Mouse (Mus musculus) thymus, postnatal 4 days (tissue): ENCODE measurements around the gene 1700030J22Rik.
A peak's percentile ranks its signal among the peaks of the same experiment; 100 is the strongest.

ENCODE experiments used
- DNase-seq: peaks from one replicate; pipeline ENCODE4 v3.0.0; 2021

The 1700030J22Rik gene

GRCm38 (mm10) chr8:116951369-116951768 is 27.4 kb downstream of the 1700030J22Rik start:
- DNase-seq, result no peak

- DNase-seq, result no peak
These were observed 31.2 kb downstream of the 1700030J22Rik start for GRCm38 (mm10) chr8:116947589-116947988.

GRCm38 (mm10) chr8:116946851-116947250 is 31.9 kb downstream of the 1700030J22Rik start:
- DNase-seq, result no peak

- peak; percentile 37 for DNase-seq
These were observed 32.4 kb downstream of the 1700030J22Rik start for GRCm38 (mm10) chr8:116946268-116946838.

GRCm38 (mm10) chr8:116945169-116945910 is 33.4 kb downstream of the 1700030J22Rik start:
- DNase-seq, result no peak

- DNase-seq, result no peak
These were observed 34.4 kb downstream of the 1700030J22Rik start for GRCm38 (mm10) chr8:116944385-116944696.

GRCm38 (mm10) chr8:116943555-116944384 is 35.0 kb downstream of the 1700030J22Rik start:
- peak; percentile 59 for DNase-seq

- DNase-seq, result peak; percentile 90
These were observed 35.6 kb downstream of the 1700030J22Rik start, which contains the start of gene Atmin for GRCm38 (mm10) chr8:116943161-116943554. TSS of gene Atmin (plus strand) at chr8:116943393.

GRCm38 (mm10) chr8:116942284-116943058 is 36.3 kb downstream of the 1700030J22Rik start:
- no peak for DNase-seq

GRCm38 (mm10) chr8:116935506-116935905 is 43.3 kb downstream of the 1700030J22Rik start:
- no peak for DNase-seq

- DNase-seq, result no peak
These were observed 43.8 kb downstream of the 1700030J22Rik start for GRCm38 (mm10) chr8:116934976-116935375.

GRCm38 (mm10) chr8:116928588-116928987 is 50.2 kb downstream of the 1700030J22Rik start:
- DNase-seq, result no peak

GRCm38 (mm10) chr8:116927880-116928279 is 50.9 kb downstream of the 1700030J22Rik start:
- peak; percentile 88 for DNase-seq

GRCm38 (mm10) chr8:116923526-116923925 is 55.2 kb downstream of the 1700030J22Rik start:
- peak; percentile 51 for DNase-seq

GRCm38 (mm10) chr8:116922060-116922757 is 56.5 kb downstream of the 1700030J22Rik start:
- no peak for DNase-seq

- peak; percentile 95 for DNase-seq
These were observed 57.3 kb downstream of the 1700030J22Rik start, which contains the start of the genes Cmc2 and Cenpn for GRCm38 (mm10) chr8:116921337-116922059. TSS of gene Cmc2 (minus strand) at chr8:116921455. TSS of gene Cenpn (plus strand) at chr8:116921730.

- peak; percentile 77 for DNase-seq
These were observed 57.8 kb downstream of the 1700030J22Rik start for GRCm38 (mm10) chr8:116921005-116921336.
